Mouse (Mus musculus) thymus, adult 2 months (tissue): Measurements from ENCODE around the gene Duxf3. TPM values are rescaled to one million over a fixed set of nuclear protein-coding genes. Genes with fewer than 3 reads are reported as not detected.
"Not testable (repeated sequence)": the region's sequence is repeated elsewhere in the genome, so short reads cannot be mapped to it uniquely, and the experiment has no call there.

Experiments used
- DNase-seq: peaks from one replicate; pipeline ENCODE4 v3.0.0; 2021
- H3K27ac ChIP-seq: fragments of 200-500 bp; 2 replicates; pipeline ENCODE4 v1.5.1; 2012; ENCODE audit warnings: low read length, control low read depth; ENCODE audit not compliant: control insufficient read depth, insufficient read depth
- H3K27me3 ChIP-seq: fragments of 200-500 bp; 2 replicates; pipeline ENCODE4 v1.6.1; 2012; ENCODE audit warnings: mild to moderate bottlenecking, low read length, moderate library complexity, mixed read lengths; ENCODE audit not compliant: control insufficient read depth, insufficient read depth
- H3K36me3 ChIP-seq: fragments of 200-500 bp; 2 replicates; pipeline ENCODE4 v1.6.1; 2012; ENCODE audit warnings: mild to moderate bottlenecking, low read length, moderate library complexity; ENCODE audit not compliant: control insufficient read depth, insufficient read depth
- H3K4me1 ChIP-seq: fragments of 200-500 bp; replicated peaks from 2 replicates; pipeline ENCODE4 v1.6.1; 2012; ENCODE audit warnings: low read length; ENCODE audit not compliant: control insufficient read depth, insufficient read depth
- H3K4me3 ChIP-seq: fragments of 200-500 bp; 2 replicates; pipeline ENCODE4 v1.5.1; 2012; ENCODE audit warnings: mild to moderate bottlenecking, low read length, control low read depth, moderate library complexity; ENCODE audit not compliant: control insufficient read depth, insufficient read depth
- CTCF ChIP-seq: fragments of 200-500 bp; IDR thresholded peaks from 2 replicates; pipeline ENCODE4 v1.5.1; 2012; ENCODE audit warnings: mild to moderate bottlenecking, control low read depth, low read length, moderate library complexity, borderline replicate concordance; ENCODE audit not compliant: control insufficient read depth, poor library complexity, insufficient read depth; ENCODE audit errors: extremely low read depth
- POLR2A ChIP-seq: fragments of 200-500 bp; IDR thresholded peaks from 2 replicates; pipeline ENCODE4 v1.6.1; 2012; ENCODE audit warnings: mild to moderate bottlenecking, low read length, control low read depth, moderate library complexity; ENCODE audit not compliant: control insufficient read depth, poor library complexity, insufficient read depth; ENCODE audit errors: extremely low read depth
- WGBS: fragments of 180-500 bp; shearing (Covaris S2); methylation state at CpG from one replicate; pipeline ENCODE4 v1.1.7; 2018; 5-methylcytosine and 5-hydroxymethylcytosine counted together
- polyA plus RNA-seq: library from polyadenylated mRNA; depleted of rRNA; stranded (reverse); fragments of >200 nt; gene quantifications from 2 replicates; pipeline ENCODE4 v1.2.3, GENCODE M21; 2012

Gene Duxf3
- polyA plus RNA-seq, 1 experiment = not detected

DNA sequence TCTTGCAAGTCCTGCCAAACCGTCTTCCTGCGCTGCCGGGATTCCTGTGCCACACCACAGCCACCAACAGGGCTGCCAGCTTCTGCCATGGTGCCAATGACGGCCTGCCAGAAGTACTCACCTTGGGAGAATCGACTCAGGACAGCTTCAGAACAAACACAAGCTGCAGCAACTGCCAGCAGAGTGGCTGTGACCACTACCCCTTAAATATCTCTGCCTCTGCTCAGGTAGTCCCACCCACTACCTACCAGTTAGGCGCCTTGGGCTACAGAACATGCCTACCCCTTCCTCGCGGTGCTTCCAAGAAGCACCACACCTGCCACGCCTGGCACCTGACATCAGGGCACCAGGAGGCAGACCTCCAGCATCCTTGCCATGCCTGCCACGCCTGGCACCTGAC lies 4.1 kb upstream of the Duxf3 start, which contains the start of gene Gm4981:
Gm4981 (minus strand) TSS at position 89 of the 400 bp plus-strand sequence.
- no peak within 1 kb of the TSS for H3K4me3 ChIP-seq
- TF ChIP-seq POLR2A = no peak
- TF ChIP-seq CTCF = no peak
- H3K27me3 ChIP-seq = no peaks in the 10 kb centered on the region
- H3K36me3 ChIP-seq = no peaks in the 10 kb centered on the region
- WGBS = 93% methylated on average over 10 of the region's 10 CpGs
- no peak for DNase-seq
- H3K4me1 ChIP-seq = no peaks in the 10 kb centered on the region
- H3K27ac ChIP-seq = no peak within 1 kb of the TSS

DNA sequence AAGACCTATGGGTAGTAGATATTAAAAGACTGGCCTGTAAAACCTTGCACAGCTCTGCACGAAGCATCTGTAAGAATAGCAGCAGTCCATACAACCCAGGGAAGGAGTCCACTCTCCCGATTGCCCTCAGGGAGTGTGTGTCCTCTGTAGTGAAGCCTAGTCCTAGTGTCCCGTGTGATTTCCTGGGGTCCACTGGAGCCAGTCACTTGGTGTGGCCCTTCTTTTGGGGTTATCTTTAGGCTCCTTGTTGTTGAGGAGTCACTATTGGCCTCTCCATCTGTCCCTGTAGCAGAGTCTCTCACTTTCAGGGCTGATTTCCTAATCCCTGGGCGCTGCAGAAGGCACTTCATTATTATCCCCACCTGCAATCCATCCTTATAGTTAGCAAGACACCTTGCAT lies 2.5 kb upstream of the Duxf3 start:
- H3K4me1 ChIP-seq, H3K36me3 ChIP-seq, DNase-seq, H3K27ac ChIP-seq, H3K4me3 ChIP-seq, H3K27me3 ChIP-seq: not testable (repeated sequence)
- 89% methylated on average over 4 of the region's 4 CpGs for WGBS

DNA sequence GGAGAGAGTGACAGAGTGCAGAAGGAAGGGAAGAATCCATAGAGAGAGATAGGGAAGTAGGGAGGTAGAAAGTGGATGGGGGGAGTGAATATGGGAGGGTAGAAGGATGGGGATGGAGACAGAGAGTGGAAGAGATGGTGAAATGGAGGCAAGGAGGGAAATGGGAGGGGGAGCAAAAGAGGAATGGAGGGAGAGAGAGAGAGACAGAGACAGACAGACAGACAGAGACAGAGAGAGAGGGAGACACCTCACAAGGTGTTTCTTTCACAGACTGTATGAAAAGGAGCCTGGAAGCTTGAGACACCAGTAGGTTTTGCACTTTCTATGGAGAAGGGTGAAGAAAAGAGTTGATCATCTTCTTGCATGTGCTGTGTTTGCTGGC lies 1.3 kb upstream of the Duxf3 start:
- H3K27ac ChIP-seq, H3K36me3 ChIP-seq, H3K4me3 ChIP-seq, DNase-seq, H3K27me3 ChIP-seq, H3K4me1 ChIP-seq: not testable (repeated sequence)

DNA sequence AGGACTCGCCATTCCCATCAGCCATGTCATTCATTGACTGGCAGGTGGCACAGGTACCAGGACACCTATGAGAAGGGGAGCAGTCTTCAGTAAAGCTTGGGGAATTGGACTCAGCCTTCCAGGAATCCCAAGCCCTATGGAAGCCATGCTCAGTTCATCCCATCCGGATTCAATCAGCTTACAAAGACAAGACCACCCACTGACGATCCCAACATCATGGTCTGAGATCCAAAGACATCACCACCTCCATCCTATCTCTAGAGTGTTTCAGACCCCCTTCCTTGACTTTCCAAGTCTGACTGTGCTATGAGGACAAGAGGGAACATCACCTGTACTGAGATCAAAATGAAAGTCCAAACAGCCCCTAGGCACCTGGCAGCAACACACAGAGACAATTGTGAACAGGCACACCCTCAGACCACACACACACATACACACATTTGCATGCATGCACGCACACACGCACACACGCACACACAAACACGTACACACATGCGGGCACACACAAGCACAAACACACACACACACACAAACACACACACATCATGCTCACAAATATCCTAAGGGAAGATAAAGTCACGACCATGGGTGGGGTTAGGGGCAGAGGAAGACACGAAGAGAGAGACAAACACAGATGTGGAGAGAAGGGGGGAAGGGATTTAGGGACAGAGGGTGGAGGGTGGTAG lies 722 bp upstream of the Duxf3 start:
- WGBS = 81% methylated on average over 10 of the region's 10 CpGs
- not testable (repeated sequence) for H3K4me3 ChIP-seq, H3K36me3 ChIP-seq, H3K27me3 ChIP-seq, H3K4me1 ChIP-seq, H3K27ac ChIP-seq
- DNase-seq = peak; percentile 32

DNA sequence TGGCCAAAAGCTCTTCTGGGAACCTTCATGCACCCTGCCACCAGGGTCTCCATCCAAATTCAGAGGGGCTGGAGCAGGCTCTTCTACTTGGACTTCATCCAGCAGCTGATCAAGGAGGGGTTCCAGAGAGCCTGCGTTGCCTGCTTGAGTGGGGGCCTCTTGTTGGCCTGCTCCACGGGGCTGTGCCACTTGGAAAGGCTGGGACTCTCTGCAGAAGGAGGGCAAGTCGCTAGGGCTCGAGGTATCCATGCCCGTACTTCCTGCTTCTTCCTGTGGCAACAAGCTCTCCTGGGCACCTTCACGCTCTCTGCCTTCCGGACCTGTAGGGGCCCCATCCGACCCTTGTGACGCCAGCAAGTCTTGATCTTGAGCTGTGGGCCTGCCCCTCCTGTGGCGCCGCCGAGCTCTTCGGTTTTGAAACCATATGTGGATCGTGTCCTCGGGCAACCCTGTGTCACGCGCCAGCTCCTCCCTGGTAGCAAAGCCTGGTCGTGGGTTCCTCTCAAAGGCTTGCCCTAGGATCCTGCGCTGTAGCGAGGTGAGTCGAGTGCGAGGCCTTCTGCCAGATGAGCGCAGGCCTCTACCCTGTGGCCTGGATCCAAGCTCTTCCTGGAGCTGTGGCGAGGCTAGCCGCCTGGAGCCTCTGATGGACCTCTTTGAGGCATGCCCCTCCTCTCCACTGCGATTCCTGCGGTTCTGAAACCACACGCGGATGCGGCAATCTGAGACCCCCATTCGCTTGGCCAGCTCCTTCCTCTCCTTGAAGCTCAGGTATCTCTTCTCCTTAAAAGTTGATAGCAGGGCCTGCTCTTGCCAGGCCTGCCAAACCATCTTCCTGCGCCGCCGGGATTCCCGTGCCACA lies 465 bp downstream of the Duxf3 start:
- 90% methylated on average over 35 of the region's 35 CpGs for WGBS
- peak; percentile 76 for DNase-seq
- TF ChIP-seq CTCF = 0 out of 2 replicates have a peak, but pooled peaks have one; percentile 32
- not testable (repeated sequence) for H3K27ac ChIP-seq, H3K4me1 ChIP-seq, H3K4me3 ChIP-seq, H3K27me3 ChIP-seq, H3K36me3 ChIP-seq

DNA sequence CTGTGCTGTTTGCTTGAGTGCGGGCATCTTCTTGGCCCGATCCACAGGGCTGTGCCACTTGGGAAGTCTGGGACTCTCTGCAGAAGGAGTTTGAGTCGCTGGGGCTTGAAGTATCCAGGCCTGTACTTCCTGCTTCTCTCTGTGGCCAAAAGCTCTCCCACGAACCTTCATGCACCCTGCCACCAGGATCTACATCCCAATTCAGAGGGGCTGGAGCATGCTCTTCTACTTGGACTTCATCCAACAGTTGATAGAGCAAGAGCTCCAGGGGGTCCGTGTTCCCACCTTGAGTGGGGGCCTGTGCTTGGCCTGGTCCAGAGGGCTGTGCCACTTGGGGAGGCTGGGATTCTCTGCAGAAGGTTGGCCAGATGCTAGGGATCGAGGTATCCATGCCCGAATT lies 1.4 kb downstream of the Duxf3 start:
- WGBS = 89% methylated on average over 5 of the region's 7 CpGs
- H3K27ac ChIP-seq, H3K36me3 ChIP-seq, H3K27me3 ChIP-seq, H3K4me3 ChIP-seq, H3K4me1 ChIP-seq: not testable (repeated sequence)
- peak; percentile 58 for DNase-seq

DNA sequence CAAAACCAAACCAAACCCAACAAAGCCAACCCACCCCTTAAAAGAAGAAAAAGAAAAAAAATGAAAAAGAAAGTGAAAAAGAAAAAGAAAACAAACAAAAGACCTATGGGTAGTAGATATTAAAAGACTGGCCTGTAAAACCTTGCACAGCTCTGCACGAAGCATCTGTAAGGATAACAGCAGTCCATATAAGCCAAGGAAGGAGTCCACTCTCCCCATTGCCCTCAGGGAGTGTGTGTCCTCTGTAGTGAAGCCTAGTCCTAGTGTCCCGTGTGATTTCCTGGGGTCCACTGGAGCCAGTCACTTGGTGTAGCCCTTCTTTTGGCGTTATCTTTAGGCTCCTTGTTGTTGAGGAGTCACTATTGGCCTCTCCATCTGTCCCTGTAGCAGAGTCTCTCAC lies 2.5 kb downstream of the Duxf3 start:
- WGBS = 58% methylated on average over 3 of the region's 3 CpGs
- not testable (repeated sequence) for H3K36me3 ChIP-seq, H3K27me3 ChIP-seq, DNase-seq, H3K4me3 ChIP-seq, H3K4me1 ChIP-seq, H3K27ac ChIP-seq

DNA sequence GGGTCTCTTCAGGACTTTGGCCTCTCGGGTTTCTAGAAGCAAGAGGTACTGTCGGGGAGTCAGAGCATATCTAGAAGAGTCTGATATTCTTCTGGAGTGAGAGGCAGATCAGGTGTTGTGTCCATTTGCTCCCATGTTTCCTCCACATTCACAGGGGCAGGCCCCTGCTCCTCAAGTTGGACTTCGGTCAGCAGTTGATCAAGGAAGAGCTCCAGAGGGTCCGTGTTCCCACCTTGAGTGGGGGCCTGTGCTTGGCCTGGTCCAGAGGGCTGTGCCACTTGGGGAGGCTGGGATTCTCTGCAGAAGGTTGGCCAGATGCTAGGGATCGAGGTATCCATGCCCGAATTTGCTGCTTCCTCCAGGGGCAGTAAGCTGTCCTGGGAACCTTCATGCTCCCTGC lies 4.7 kb downstream of the Duxf3 start:
- not testable (repeated sequence) for H3K4me3 ChIP-seq, H3K4me1 ChIP-seq, H3K27ac ChIP-seq, H3K27me3 ChIP-seq, H3K36me3 ChIP-seq
- DNase-seq = peak; percentile 35
- WGBS = 90% methylated on average over 3 of the region's 6 CpGs

DNA sequence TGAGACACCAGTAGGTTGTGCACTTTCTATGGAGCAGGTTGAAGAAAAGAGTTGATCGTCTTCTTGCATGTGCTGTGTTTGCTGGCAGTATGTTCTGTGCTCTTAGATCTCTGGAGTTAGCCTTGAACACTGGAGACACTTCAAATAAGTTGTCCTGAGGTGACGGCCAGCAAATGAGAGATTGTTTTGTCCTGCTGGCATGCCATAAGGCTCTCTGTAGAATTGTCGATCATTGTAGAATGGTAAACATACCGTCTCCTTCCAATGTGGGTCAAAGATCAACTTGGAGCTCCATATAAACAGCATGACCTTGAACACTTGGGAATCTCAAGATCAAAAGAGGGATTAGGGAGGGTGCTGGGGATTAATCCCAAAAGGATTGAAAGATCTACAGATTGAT lies 6.1 kb downstream of the Duxf3 start:
- DNase-seq = not testable (repeated sequence)

DNA sequence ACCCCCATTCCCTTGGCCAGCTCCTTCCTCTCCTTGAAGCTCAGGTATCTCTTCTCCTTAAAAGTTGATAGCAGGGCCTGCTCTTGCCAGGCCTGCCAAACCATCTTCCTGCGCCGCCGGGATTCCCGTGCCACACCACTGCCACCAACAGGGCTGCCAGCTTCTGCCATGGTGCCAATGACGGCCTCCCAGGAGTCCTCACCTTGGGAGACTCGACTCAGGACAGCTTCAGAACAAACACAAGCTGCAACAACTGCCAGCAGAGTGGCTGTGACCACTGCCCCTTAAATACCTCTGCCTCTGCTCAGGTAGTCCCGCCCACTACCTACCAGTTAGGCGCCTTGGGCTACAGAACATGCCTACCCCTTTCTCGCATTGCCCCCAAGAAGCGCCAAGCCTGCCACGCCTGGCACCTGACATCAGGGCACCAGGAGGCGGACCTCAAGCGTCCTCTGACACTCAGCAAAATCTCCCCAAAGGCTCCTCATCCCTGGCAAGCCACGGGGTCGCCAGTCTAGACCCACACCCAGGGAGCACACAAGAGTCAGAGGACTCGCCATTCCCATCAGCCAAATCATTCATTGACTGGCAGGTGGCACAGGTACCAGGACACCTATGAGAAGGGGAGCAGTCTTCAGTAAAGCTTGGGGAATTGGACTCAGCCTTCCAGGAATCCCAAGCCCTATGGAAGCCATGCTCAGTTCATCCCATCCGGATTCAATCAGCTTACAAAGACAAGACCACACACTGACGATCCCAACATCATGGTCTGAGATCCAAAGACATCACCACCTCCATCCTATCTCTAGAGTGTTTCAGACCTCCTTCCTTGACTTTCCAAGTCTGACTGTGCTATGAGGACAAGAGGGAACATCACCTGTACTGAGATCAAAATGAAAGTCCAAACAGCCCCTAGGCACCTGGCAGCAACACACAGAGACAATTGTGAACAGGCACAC lies 7.4 kb downstream of the Duxf3 start, which contains the start of gene AW822073:
AW822073 (minus strand) TSS at position 104 of the 959 bp plus-strand sequence.
- H3K36me3 ChIP-seq, H3K27ac ChIP-seq, H3K4me3 ChIP-seq, H3K4me1 ChIP-seq, H3K27me3 ChIP-seq: not testable (repeated sequence)
- WGBS = 87% methylated on average over 18 of the region's 18 CpGs
- peak; percentile 49 for DNase-seq

More for the DNA sequence above, 6.1 kb downstream of the Duxf3 start:
- H3K27me3 ChIP-seq, H3K4me3 ChIP-seq, H3K4me1 ChIP-seq, H3K36me3 ChIP-seq, H3K27ac ChIP-seq: not testable (repeated sequence)
- WGBS = 79% methylated on average over 4 of the region's 4 CpGs
